Mouse (Mus musculus): ENCODE data around the gene Tbc1d22b. TPM values are rescaled to one million over a fixed set of nuclear protein-coding genes. Genes with fewer than 3 reads are reported as not detected.

Tbc1d22b gene
- polyA plus RNA-seq (2012; rRNA removed): 26.0 and 26.5 TPM in 2 replicates

GRCm38 (mm10) chr17:29549543-29550428 lies at the start of gene Tbc1d22b, which contains the start of gene Gm17657:
Gene Tbc1d22b (plus strand): TSS chr17:29549785.
Gene Gm17657 (minus strand): TSS chr17:29549638.
- peak within 1 kb of the TSS; percentile 87 for H3K4me3 ChIP-seq (ENCODE audit: control insufficient read depth, low read depth, low read length)
- no peaks in the 10 kb centered on the region for H3K36me3 ChIP-seq (ENCODE audit: control insufficient read depth, insufficient read depth, low read length)
- peak; percentile 67; the same call in 1 of the 2 replicates for TF ChIP-seq POLR2A (IDR thresholded peaks at IDR 0.05; ENCODE audit: control insufficient read depth, low read depth, low read length)
- no peak for TF ChIP-seq CTCF (IDR thresholded peaks at IDR 0.05; ENCODE audit: control insufficient read depth, insufficient read depth, insufficient replicate concordance, low read depth, low read length)
- no peaks in the 10 kb centered on the region for H3K27me3 ChIP-seq (ENCODE audit: control insufficient read depth, insufficient read depth, low read length)
- peaks cover 5% of the 10 kb centered on the region for H3K4me1 ChIP-seq (ENCODE audit: control insufficient read depth, insufficient read depth, low read length)
- peak within 1 kb of the TSS; percentile 59 for H3K27ac ChIP-seq (ENCODE audit: control insufficient read depth, insufficient read depth, low read depth, low read length)

GRCm38 (mm10) chr17:29500243-29500740 lies 49.3 kb upstream of the Tbc1d22b start:
- TF ChIP-seq CTCF (IDR thresholded peaks at IDR 0.05; ENCODE audit: control insufficient read depth, insufficient read depth, insufficient replicate concordance, low read depth, low read length) (no peak), POLR2A (IDR thresholded peaks at IDR 0.05; ENCODE audit: control insufficient read depth, low read depth, low read length) (no peak)
- H3K4me3 ChIP-seq (ENCODE audit: control insufficient read depth, low read depth, low read length): no peak overlapping the region
- H3K36me3 ChIP-seq (ENCODE audit: control insufficient read depth, insufficient read depth, low read length): no peaks in the 10 kb centered on the region
- H3K27me3 ChIP-seq (ENCODE audit: control insufficient read depth, insufficient read depth, low read length): no peaks in the 10 kb centered on the region
- peaks cover 3% of the 10 kb centered on the region; the same call in 1 of the 2 replicates for H3K4me1 ChIP-seq (ENCODE audit: control insufficient read depth, insufficient read depth, low read length)
- H3K27ac ChIP-seq (ENCODE audit: control insufficient read depth, insufficient read depth, low read depth, low read length): no peak overlapping the region

GRCm38 (mm10) chr17:29500802-29501469 lies 48.6 kb upstream of the Tbc1d22b start:
- no peak overlapping the region for H3K27ac ChIP-seq (ENCODE audit: control insufficient read depth, insufficient read depth, low read depth, low read length)
- TF ChIP-seq CTCF (IDR thresholded peaks at IDR 0.05; ENCODE audit: control insufficient read depth, insufficient read depth, insufficient replicate concordance, low read depth, low read length) (no peak), POLR2A (IDR thresholded peaks at IDR 0.05; ENCODE audit: control insufficient read depth, low read depth, low read length) (no peak)
- H3K27me3 ChIP-seq (ENCODE audit: control insufficient read depth, insufficient read depth, low read length): no peaks in the 10 kb centered on the region
- no peaks in the 10 kb centered on the region for H3K36me3 ChIP-seq (ENCODE audit: control insufficient read depth, insufficient read depth, low read length)
- H3K4me1 ChIP-seq (ENCODE audit: control insufficient read depth, insufficient read depth, low read length): peaks cover 3% of the 10 kb centered on the region; the same call in 1 of the 2 replicates
- H3K4me3 ChIP-seq (ENCODE audit: control insufficient read depth, low read depth, low read length): no peak overlapping the region

GRCm38 (mm10) chr17:29502005-29502668 lies 47.4 kb upstream of the Tbc1d22b start:
- Histone ChIP-seq H3K36me3 (ENCODE audit: control insufficient read depth, insufficient read depth, low read length) (no peaks in the 10 kb centered on the region), H3K4me1 (ENCODE audit: control insufficient read depth, insufficient read depth, low read length) (peaks cover 3% of the 10 kb centered on the region; the same call in 1 of the 2 replicates), H3K27me3 (ENCODE audit: control insufficient read depth, insufficient read depth, low read length) (no peaks in the 10 kb centered on the region), H3K4me3 (ENCODE audit: control insufficient read depth, low read depth, low read length) (no peak overlapping the region), H3K27ac (ENCODE audit: control insufficient read depth, insufficient read depth, low read depth, low read length) (no peak overlapping the region)
- TF ChIP-seq CTCF (IDR thresholded peaks at IDR 0.05; ENCODE audit: control insufficient read depth, insufficient read depth, insufficient replicate concordance, low read depth, low read length): no peak
- TF ChIP-seq POLR2A (IDR thresholded peaks at IDR 0.05; ENCODE audit: control insufficient read depth, low read depth, low read length): no peak

- Histone ChIP-seq H3K27ac (ENCODE audit: control insufficient read depth, insufficient read depth, low read depth, low read length) (no peak overlapping the region), H3K4me1 (ENCODE audit: control insufficient read depth, insufficient read depth, low read length) (peaks cover 3% of the 10 kb centered on the region; the same call in 1 of the 2 replicates), H3K4me3 (ENCODE audit: control insufficient read depth, low read depth, low read length) (peak overlapping the region; percentile 2; the same call in 1 of the 2 replicates), H3K27me3 (ENCODE audit: control insufficient read depth, insufficient read depth, low read length) (no peaks in the 10 kb centered on the region), H3K36me3 (ENCODE audit: control insufficient read depth, insufficient read depth, low read length) (no peaks in the 10 kb centered on the region)
- TF ChIP-seq POLR2A (IDR thresholded peaks at IDR 0.05; ENCODE audit: control insufficient read depth, low read depth, low read length) (no peak), CTCF (IDR thresholded peaks at IDR 0.05; ENCODE audit: control insufficient read depth, insufficient read depth, insufficient replicate concordance, low read depth, low read length) (no peak)
Observed at GRCm38 (mm10) chr17:29502669-29503665, 46.6 kb upstream of the Tbc1d22b start.

- Histone ChIP-seq H3K36me3 (ENCODE audit: control insufficient read depth, insufficient read depth, low read length) (no peaks in the 10 kb centered on the region), H3K4me3 (ENCODE audit: control insufficient read depth, low read depth, low read length) (no peak overlapping the region), H3K4me1 (ENCODE audit: control insufficient read depth, insufficient read depth, low read length) (peaks cover 3% of the 10 kb centered on the region; the same call in 1 of the 2 replicates), H3K27ac (ENCODE audit: control insufficient read depth, insufficient read depth, low read depth, low read length) (no peak overlapping the region), H3K27me3 (ENCODE audit: control insufficient read depth, insufficient read depth, low read length) (no peaks in the 10 kb centered on the region)
- TF ChIP-seq CTCF (IDR thresholded peaks at IDR 0.05; ENCODE audit: control insufficient read depth, insufficient read depth, insufficient replicate concordance, low read depth, low read length): no peak
Observed at GRCm38 (mm10) chr17:29503700-29504099, 45.9 kb upstream of the Tbc1d22b start.

Data from testis, adult 2 months (tissue).